Mouse (Mus musculus): Measurements from ENCODE around the gene Akna. TPM values are rescaled to one million over a fixed set of nuclear protein-coding genes. Genes with fewer than 3 reads are reported as not detected.

Akna gene
- polyA plus RNA-seq, 1 experiment from 2014 or later: 8.3 TPM

DNA sequence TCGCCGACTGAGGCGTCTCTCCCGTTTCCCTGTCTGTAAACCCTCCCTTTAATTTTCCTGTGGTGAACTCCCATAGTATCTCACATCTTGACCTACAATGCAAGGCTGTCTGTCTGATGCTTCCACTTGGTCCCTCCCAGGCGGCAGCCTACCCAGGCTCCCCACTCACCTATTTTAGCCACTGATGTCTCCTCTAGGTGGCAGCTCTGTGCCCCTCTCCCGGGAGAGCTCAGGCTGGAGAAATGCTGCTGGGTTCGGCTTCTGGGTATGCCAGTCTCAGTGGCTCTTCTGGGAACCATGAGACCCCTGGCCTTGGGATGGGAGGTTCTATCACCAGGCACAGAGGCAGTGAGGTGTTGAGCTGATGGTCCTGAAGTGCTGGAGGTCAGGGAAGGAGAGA is 25.7 kb downstream of the Akna start:
- no peak for ATAC-seq (replicated peaks; ENCODE audit: low FRiP score)
- H3K9me3 ChIP-seq (replicated peaks): no peaks in the 10 kb centered on the region
- WGBS: 76% methylated on average over 7 of the region's 7 CpGs
- no peak overlapping the region for H3K9ac ChIP-seq
- no peaks in the 10 kb centered on the region for H3K27me3 ChIP-seq
- H3K4me2 ChIP-seq: no peak overlapping the region
- no peak overlapping the region for H3K4me3 ChIP-seq (replicated peaks)
- no peak overlapping the region for H3K27ac ChIP-seq
- no peaks in the 10 kb centered on the region for H3K4me1 ChIP-seq
- peaks cover 96% of the 10 kb centered on the region for H3K36me3 ChIP-seq

- H3K36me3 ChIP-seq: peaks cover 89% of the 10 kb centered on the region
- no peak for ATAC-seq (replicated peaks; ENCODE audit: low FRiP score)
These were observed 27.8 kb downstream of the Akna start for GRCm38 (mm10) chr4:63375367-63375766.

GRCm38 (mm10) chr4:63374331-63374730 is 28.8 kb downstream of the Akna start:
- Histone ChIP-seq H3K4me3 (replicated peaks) (no peak overlapping the region), H3K9ac (no peak overlapping the region), H3K36me3 (peaks cover 89% of the 10 kb centered on the region), H3K9me3 (replicated peaks) (no peaks in the 10 kb centered on the region), H3K27ac (no peak overlapping the region), H3K27me3 (no peaks in the 10 kb centered on the region), H3K4me1 (no peaks in the 10 kb centered on the region), H3K4me2 (no peak overlapping the region)
- 61% methylated on average over 12 of the region's 12 CpGs for WGBS
- 0 out of 2 replicates have a peak, but pooled peaks have one; percentile 31 for ATAC-seq (replicated peaks; ENCODE audit: low FRiP score)

More at GRCm38 (mm10) chr4:63375367-63375766, 27.8 kb downstream of the Akna start:
- Histone ChIP-seq H3K27ac (no peak overlapping the region), H3K4me3 (replicated peaks) (no peak overlapping the region), H3K4me1 (no peaks in the 10 kb centered on the region), H3K27me3 (no peaks in the 10 kb centered on the region), H3K9ac (no peak overlapping the region), H3K9me3 (replicated peaks) (no peaks in the 10 kb centered on the region), H3K4me2 (no peak overlapping the region)
- WGBS: 93% methylated on average over 1 of the region's 1 CpGs

- Histone ChIP-seq H3K9me3 (replicated peaks) (no peaks in the 10 kb centered on the region), H3K4me3 (replicated peaks) (no peak overlapping the region), H3K27me3 (no peaks in the 10 kb centered on the region), H3K4me2 (no peak overlapping the region), H3K36me3 (peaks cover 86% of the 10 kb centered on the region), H3K4me1 (no peaks in the 10 kb centered on the region), H3K27ac (no peak overlapping the region), H3K9ac (no peak overlapping the region)
- WGBS: 88% methylated on average over 8 of the region's 8 CpGs
- no peak; the same call in 1 of the 2 replicates for ATAC-seq (replicated peaks; ENCODE audit: low FRiP score)
These were observed 29.8 kb downstream of the Akna start for GRCm38 (mm10) chr4:63373404-63373803.

DNA sequence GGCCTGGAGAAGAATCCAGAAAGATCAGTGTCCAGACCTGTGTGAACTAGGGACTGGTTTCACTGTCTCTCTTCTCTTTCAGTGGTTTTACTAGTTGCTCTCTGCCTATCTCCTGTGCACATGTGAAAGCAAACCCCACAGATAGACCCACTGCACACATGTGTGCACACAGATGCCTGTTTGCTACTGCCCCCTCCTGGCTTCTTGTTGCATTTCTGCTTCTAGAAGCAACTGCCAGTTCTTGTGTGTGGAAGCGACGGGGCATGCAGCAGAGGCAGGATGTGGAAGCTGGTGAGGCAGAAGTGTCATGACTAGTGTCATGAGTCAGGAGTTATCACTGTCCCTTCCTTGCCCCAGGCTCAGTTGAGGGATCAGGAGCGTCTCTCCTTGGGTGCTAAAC is 31.3 kb downstream of the Akna start:
- H3K9ac ChIP-seq: no peak overlapping the region
- WGBS: 48% methylated on average over 3 of the region's 3 CpGs
- no peaks in the 10 kb centered on the region for H3K9me3 ChIP-seq (replicated peaks)
- H3K36me3 ChIP-seq: peaks cover 85% of the 10 kb centered on the region
- no peaks in the 10 kb centered on the region for H3K4me1 ChIP-seq
- no peak for ATAC-seq (replicated peaks; ENCODE audit: low FRiP score)
- no peaks in the 10 kb centered on the region for H3K27me3 ChIP-seq
- H3K4me2 ChIP-seq: no peak overlapping the region
- H3K27ac ChIP-seq: no peak overlapping the region
- H3K4me3 ChIP-seq (replicated peaks): no peak overlapping the region

DNA sequence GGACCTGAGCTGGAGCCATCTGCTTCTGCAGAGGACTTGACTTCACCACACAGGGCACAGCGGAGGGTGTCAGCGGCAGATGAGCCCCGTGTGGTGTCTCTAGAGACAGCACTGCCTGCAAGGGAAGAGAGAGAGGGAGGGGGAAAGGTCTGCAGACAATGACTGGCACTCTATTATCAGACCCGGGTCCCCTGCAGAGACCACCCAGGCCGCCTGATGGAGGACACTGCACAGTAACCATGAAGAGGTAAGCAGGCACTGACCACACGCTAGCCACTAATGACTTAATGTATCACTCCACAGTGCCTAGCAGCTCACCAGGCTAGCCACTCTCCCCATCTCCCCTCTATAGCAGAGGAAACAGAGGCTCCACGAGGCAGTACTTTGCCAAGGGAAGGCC is 32.3 kb downstream of the Akna start:
- H3K4me1 ChIP-seq: no peaks in the 10 kb centered on the region
- H3K9ac ChIP-seq: no peak overlapping the region
- H3K36me3 ChIP-seq: peaks cover 77% of the 10 kb centered on the region
- H3K27me3 ChIP-seq: no peaks in the 10 kb centered on the region
- ATAC-seq (replicated peaks; ENCODE audit: low FRiP score): no peak
- no peak overlapping the region for H3K4me3 ChIP-seq (replicated peaks)
- no peak overlapping the region for H3K27ac ChIP-seq
- 72% methylated on average over 7 of the region's 7 CpGs for WGBS
- H3K4me2 ChIP-seq: no peak overlapping the region
- H3K9me3 ChIP-seq (replicated peaks): no peaks in the 10 kb centered on the region

DNA sequence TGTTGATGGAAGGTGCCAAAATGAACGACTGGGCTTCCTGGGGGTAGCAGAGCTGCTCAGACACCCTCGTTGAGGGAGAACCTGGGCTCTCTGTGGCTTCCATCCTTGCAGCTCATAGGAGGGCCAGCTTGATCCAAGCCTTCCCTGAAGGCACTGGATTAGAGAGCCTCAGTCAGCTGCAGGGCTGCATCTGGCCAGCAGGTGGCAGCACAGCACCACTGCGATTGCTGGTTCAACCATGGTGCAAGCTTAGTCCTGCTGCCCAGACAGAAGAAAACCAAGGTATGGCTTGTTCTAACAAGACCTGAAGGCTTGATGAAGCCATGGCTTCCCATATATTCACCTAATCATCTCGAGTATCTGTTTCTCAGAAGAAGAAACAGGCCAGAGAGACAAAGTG is 34.6 kb downstream of the Akna start:
- no peak overlapping the region for H3K9ac ChIP-seq
- WGBS: 18% methylated on average over 4 of the region's 4 CpGs
- no peaks in the 10 kb centered on the region for H3K9me3 ChIP-seq (replicated peaks)
- peak; percentile 20; the same call in 1 of the 2 replicates for ATAC-seq (replicated peaks; ENCODE audit: low FRiP score)
- no peaks in the 10 kb centered on the region for H3K27me3 ChIP-seq
- peaks cover 54% of the 10 kb centered on the region for H3K36me3 ChIP-seq
- no peak overlapping the region for H3K4me3 ChIP-seq (replicated peaks)
- no peak overlapping the region for H3K4me2 ChIP-seq
- H3K4me1 ChIP-seq: no peaks in the 10 kb centered on the region
- H3K27ac ChIP-seq: no peak overlapping the region

DNA sequence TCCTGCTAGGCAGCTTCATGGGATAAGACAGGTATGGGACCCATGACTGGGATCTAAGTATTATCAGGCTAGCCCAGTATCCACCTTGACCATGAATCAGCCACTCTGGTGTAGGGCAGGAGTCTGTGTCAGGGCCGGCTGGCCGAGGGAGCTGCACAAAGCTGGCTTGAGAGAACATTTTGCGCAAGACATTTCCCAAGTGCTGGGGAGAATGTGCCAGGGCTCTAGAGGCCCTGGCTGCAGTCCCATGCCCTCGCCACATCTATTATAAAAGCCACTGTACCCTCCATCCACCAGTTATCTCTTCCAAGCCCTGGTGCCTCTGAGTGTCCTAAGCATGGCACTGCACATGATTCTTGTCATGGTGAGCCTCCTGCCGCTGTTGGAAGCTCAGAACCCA is 41.0 kb downstream of the Akna start, which contains the start of gene Orm2:
TSS of gene Orm2 (plus strand) at position 300 of the 400 bp plus-strand sequence.
- ATAC-seq (replicated peaks; ENCODE audit: low FRiP score): no peak
- no peaks in the 10 kb centered on the region for H3K4me1 ChIP-seq
- 94% methylated on average over 5 of the region's 5 CpGs for WGBS
- H3K9ac ChIP-seq: no peak within 1 kb of the TSS
- H3K9me3 ChIP-seq (replicated peaks): no peaks in the 10 kb centered on the region
- H3K4me2 ChIP-seq: no peak within 1 kb of the TSS
- H3K4me3 ChIP-seq (replicated peaks): no peak within 1 kb of the TSS
- H3K27me3 ChIP-seq: no peaks in the 10 kb centered on the region
- H3K36me3 ChIP-seq: peaks cover under 1% of the 10 kb centered on the region; the same call in 1 of the 2 replicates
- no peak within 1 kb of the TSS for H3K27ac ChIP-seq

DNA sequence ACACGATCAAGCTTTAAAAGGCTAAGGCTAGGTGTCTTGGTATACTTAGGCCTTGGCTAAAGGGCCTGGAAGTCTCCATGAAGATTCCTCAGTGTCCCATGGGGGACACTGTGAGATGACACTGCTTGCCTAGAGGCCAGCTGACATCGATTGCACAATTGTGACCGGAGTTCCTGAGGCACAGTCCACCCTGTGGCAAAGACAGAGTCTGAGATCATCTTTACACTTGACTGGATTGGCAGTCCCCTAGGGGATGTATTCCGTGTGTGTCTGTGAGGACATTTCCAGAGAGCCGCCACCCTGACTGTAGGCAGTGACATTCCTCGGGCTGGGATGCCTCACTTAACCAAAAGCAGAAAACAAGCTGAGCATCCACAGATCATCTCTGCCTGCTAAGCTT is 43.3 kb downstream of the Akna start:
- WGBS: 74% methylated on average over 6 of the region's 6 CpGs
- no peak overlapping the region for H3K27ac ChIP-seq
- H3K9me3 ChIP-seq (replicated peaks): no peaks in the 10 kb centered on the region
- no peak overlapping the region for H3K4me3 ChIP-seq (replicated peaks)
- H3K27me3 ChIP-seq: no peaks in the 10 kb centered on the region
- no peak overlapping the region for H3K4me2 ChIP-seq
- ATAC-seq (replicated peaks; ENCODE audit: low FRiP score): no peak
- no peaks in the 10 kb centered on the region for H3K4me1 ChIP-seq
- H3K9ac ChIP-seq: no peak overlapping the region
- no peaks in the 10 kb centered on the region for H3K36me3 ChIP-seq

GRCm38 (mm10) chr4:63356981-63357570 is 46.1 kb downstream of the Akna start:
- H3K9me3 ChIP-seq (replicated peaks): no peaks in the 10 kb centered on the region
- ATAC-seq (replicated peaks; ENCODE audit: low FRiP score): no peak

GRCm38 (mm10) chr4:63355877-63356665 is 47.1 kb downstream of the Akna start, which contains the start of gene Orm3:
Gene Orm3 (plus strand): TSS chr4:63356162.
- no peak for ATAC-seq (replicated peaks; ENCODE audit: low FRiP score)
- H3K9me3 ChIP-seq (replicated peaks): no peaks in the 10 kb centered on the region
- no peaks in the 10 kb centered on the region for H3K4me1 ChIP-seq
- no peak within 1 kb of the TSS for H3K27ac ChIP-seq
- no peaks in the 10 kb centered on the region for H3K27me3 ChIP-seq
- H3K36me3 ChIP-seq: no peaks in the 10 kb centered on the region
- no peak within 1 kb of the TSS for H3K4me2 ChIP-seq
- no peak within 1 kb of the TSS for H3K4me3 ChIP-seq (replicated peaks)
- WGBS: 62% methylated on average over 4 of the region's 4 CpGs
- H3K9ac ChIP-seq: no peak within 1 kb of the TSS

More at GRCm38 (mm10) chr4:63356981-63357570, 46.1 kb downstream of the Akna start:
- H3K27me3 ChIP-seq: no peaks in the 10 kb centered on the region
- no peak overlapping the region for H3K4me2 ChIP-seq
- WGBS: 52% methylated on average over 2 of the region's 2 CpGs
- H3K36me3 ChIP-seq: no peaks in the 10 kb centered on the region
- no peak overlapping the region for H3K27ac ChIP-seq
- no peak overlapping the region for H3K9ac ChIP-seq
- no peak overlapping the region for H3K4me3 ChIP-seq (replicated peaks)
- no peaks in the 10 kb centered on the region for H3K4me1 ChIP-seq

- Histone ChIP-seq H3K4me3 (replicated peaks) (no peak overlapping the region), H3K27ac (no peak overlapping the region), H3K9ac (no peak overlapping the region), H3K27me3 (no peaks in the 10 kb centered on the region), H3K9me3 (replicated peaks) (no peaks in the 10 kb centered on the region), H3K4me2 (no peak overlapping the region), H3K36me3 (no peaks in the 10 kb centered on the region), H3K4me1 (no peaks in the 10 kb centered on the region)
- WGBS: 69% methylated on average over 6 of the region's 6 CpGs
- 0 out of 2 replicates have a peak, but pooled peaks have one; percentile 9 for ATAC-seq (replicated peaks; ENCODE audit: low FRiP score)
These were observed 54.6 kb downstream of the Akna start for GRCm38 (mm10) chr4:63348524-63348923.
